Mouse (Mus musculus): ENCODE data around the gene 2510002D24Rik.
"Not testable (repeated sequence)": the region's sequence is repeated elsewhere in the genome, so short reads cannot be mapped to it uniquely, and the experiment has no call there.

2510002D24Rik gene

DNA sequence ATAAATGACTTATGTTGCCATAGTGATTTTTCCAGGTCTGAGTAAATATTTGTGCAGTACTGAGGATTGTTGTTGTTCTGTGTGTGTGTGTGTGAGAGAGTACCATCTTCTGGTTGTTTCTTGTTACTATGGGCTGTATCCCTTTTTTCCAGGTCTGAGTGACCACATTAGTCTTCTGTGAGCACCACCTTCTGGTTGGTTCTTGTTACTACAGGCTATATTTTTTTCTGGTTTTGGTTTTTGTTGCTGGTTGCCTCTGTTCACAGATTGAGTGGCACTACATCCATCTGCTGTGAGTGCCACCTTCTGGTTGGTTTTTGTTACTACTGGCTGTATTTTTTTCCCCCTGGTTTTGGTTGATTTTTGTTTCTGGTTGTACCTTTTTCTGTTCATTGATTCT is 22.2 kb downstream of the 2510002D24Rik start:
- peak; percentile 80 for DNase-seq

- DNase-seq, result peak; percentile 25
These were observed 23.8 kb downstream of the 2510002D24Rik start for GRCm38 (mm10) chr16:18860186-18860585.

GRCm38 (mm10) chr16:18870495-18870894 is 34.1 kb downstream of the 2510002D24Rik start:
- DNase-seq, result not testable (repeated sequence)

DNA sequence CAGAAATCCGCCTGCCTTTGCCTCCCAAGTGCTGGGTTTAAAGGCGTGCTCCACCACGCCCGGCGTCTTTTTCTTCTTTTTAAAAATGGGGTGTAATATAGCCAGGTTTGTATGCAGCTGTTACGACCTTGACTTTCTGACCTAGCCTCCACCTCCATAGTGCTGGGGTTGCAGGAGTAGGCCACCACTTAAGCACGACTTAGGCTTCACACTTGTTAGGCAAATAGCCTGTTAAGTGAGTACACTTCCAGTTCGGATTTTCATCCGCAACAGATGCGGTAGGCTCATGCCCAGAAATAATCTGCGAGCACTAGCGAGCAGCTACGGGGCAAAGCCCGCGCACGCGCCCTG is 39.7 kb downstream of the 2510002D24Rik start:
- no peak for DNase-seq

- DNase-seq, result peak; percentile 97
These were observed 40.3 kb downstream of the 2510002D24Rik start, which contains the start of the genes Mrpl40 and Hira for GRCm38 (mm10) chr16:18876442-18877308. TSS of gene Mrpl40 (minus strand) at chr16:18876862. TSS of gene Hira (plus strand) at chr16:18877037.

DNA sequence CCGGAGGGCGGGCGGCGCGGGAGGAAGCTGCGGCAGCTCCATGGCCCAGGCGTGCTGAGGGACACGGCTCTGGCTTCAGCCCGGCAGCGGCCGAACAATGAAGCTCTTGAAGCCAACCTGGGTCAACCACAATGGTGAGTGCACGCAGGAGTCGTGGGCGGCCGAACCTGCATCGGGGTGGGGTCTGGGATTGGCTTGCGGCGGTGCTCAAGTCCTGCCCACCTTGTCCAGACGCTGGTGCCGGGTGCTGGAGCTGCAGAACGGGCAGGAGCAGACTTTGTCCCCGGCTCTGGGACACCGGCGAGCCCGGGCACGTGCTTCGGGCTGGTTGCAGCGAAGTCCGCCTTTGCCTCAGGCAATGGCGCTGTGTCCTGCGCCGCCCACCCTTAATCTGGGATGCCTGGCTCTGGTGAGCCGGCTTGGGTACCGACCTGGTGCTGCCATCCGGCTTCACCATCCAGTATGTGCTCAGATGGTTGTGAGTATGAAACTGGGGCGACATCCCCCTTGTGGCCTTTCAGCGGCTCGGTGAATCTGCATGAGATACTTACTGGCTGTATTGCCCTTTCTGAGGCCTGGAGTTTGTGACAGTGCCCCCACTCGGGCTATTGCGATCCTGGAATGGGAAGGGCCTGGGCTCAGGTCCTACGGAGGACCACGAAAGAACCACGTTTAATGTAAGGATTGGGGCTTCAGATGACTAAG is 41.2 kb downstream of the 2510002D24Rik start:
- DNase-seq, result peak; percentile 46

DNA sequence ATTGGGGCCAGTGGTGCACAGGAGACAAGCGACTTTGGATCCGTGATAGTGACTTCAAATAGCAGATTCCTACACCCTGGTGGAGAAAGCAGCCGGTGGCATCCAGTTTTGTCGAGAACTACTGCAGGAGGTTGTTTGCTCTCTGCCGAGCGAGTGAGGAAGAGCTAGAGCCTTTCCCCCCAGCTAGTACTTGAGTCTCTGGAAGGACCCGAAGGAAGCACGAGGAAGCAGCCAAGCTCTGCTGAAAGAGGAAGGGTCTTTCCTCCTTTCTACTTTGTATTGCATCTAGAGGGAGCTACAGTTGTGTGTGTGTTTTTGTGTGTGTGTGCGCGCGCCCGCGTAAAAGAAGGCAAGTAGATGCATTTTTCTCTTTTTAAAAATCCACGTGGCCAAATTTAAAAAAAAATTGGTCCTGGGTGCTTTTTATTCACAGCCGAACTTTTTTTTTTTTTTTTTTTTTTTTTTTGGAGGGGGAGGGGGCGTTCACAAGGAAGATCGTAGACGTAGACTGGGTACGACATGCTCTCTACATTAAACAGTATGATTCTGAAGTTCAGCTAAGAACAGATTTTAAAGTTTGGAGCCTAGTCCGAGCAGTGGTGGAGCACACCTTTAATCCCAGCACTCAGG is 41.8 kb downstream of the 2510002D24Rik start:
- no peak for DNase-seq

- DNase-seq, result no peak
These were observed 47.7 kb downstream of the 2510002D24Rik start for GRCm38 (mm10) chr16:18884044-18884443.
